Mouse (Mus musculus): Measurements from ENCODE around the gene Smc6. TPM values are rescaled to one million over a fixed set of nuclear protein-coding genes. Genes with fewer than 3 reads are reported as not detected.

Gene Smc6
- polyA plus RNA-seq, 1 experiment from 2014 or later = 114 TPM

GRCm38 (mm10) chr12:11250322-11250721 lies 15.4 kb upstream of the Smc6 start:
- H3K27ac ChIP-seq = no peak overlapping the region
- H3K4me3 ChIP-seq = no peak overlapping the region
- DNase-seq (ENCODE audit: low spot score) = no peak
- H3K9me3 ChIP-seq = no peaks in the 10 kb centered on the region
- H3K36me3 ChIP-seq = peaks cover 40% of the 10 kb centered on the region
- WGBS = 91% methylated on average over 3 of the region's 3 CpGs
- H3K4me1 ChIP-seq = no peaks in the 10 kb centered on the region
- H3K27me3 ChIP-seq (ENCODE audit: insufficient read depth, poor library complexity, severe bottlenecking) = no peaks in the 10 kb centered on the region

- peaks cover 15% of the 10 kb centered on the region; the same call in 1 of the 2 replicates for H3K4me1 ChIP-seq
- no peak for DNase-seq (ENCODE audit: low spot score)
- WGBS = 3% methylated on average over 13 of the region's 13 CpGs
- H3K4me3 ChIP-seq = peak overlapping the region; percentile 87
- peak overlapping the region; percentile 99 for H3K27ac ChIP-seq
- H3K36me3 ChIP-seq = no peaks in the 10 kb centered on the region
- no peaks in the 10 kb centered on the region for H3K9me3 ChIP-seq
- no peaks in the 10 kb centered on the region for H3K27me3 ChIP-seq (ENCODE audit: insufficient read depth, poor library complexity, severe bottlenecking)
These were observed 791 bp upstream of the Smc6 start for GRCm38 (mm10) chr12:11264895-11265294.

- Histone ChIP-seq H3K4me1 (peaks cover 15% of the 10 kb centered on the region; the same call in 1 of the 2 replicates), H3K27ac (peak overlapping the region; percentile 99), H3K9me3 (no peaks in the 10 kb centered on the region), H3K4me3 (peak overlapping the region; percentile 87), H3K36me3 (no peaks in the 10 kb centered on the region), H3K27me3 (ENCODE audit: insufficient read depth, poor library complexity, severe bottlenecking) (no peaks in the 10 kb centered on the region)
- no peak for DNase-seq (ENCODE audit: low spot score)
- under 1% methylated on average over 38 of the region's 51 CpGs for WGBS
These were observed 748 bp downstream of the Smc6 start for GRCm38 (mm10) chr12:11266282-11266985.

GRCm38 (mm10) chr12:11267030-11267429 lies 1.3 kb downstream of the Smc6 start:
- no peaks in the 10 kb centered on the region for H3K9me3 ChIP-seq
- H3K27ac ChIP-seq = peak overlapping the region; percentile 99
- no peaks in the 10 kb centered on the region for H3K27me3 ChIP-seq (ENCODE audit: insufficient read depth, poor library complexity, severe bottlenecking)
- H3K36me3 ChIP-seq = no peaks in the 10 kb centered on the region
- H3K4me1 ChIP-seq = peaks cover 15% of the 10 kb centered on the region; the same call in 1 of the 2 replicates
- peak overlapping the region; percentile 87 for H3K4me3 ChIP-seq
- WGBS = 11% methylated on average over 4 of the region's 4 CpGs
- DNase-seq (ENCODE audit: low spot score) = no peak

GRCm38 (mm10) chr12:11272568-11272967 lies 6.9 kb downstream of the Smc6 start:
- WGBS = 94% methylated on average over 4 of the region's 4 CpGs
- no peak for DNase-seq (ENCODE audit: low spot score)
- Histone ChIP-seq H3K9me3 (no peaks in the 10 kb centered on the region), H3K27me3 (ENCODE audit: insufficient read depth, poor library complexity, severe bottlenecking) (no peaks in the 10 kb centered on the region), H3K4me3 (no peak overlapping the region), H3K36me3 (peaks cover 41% of the 10 kb centered on the region), H3K4me1 (peaks cover 9% of the 10 kb centered on the region; the same call in 1 of the 2 replicates), H3K27ac (no peak overlapping the region)

GRCm38 (mm10) chr12:11273185-11273584 lies 7.5 kb downstream of the Smc6 start:
- H3K9me3 ChIP-seq = no peaks in the 10 kb centered on the region
- H3K4me3 ChIP-seq = no peak overlapping the region
- no peak for DNase-seq (ENCODE audit: low spot score)
- no peak overlapping the region for H3K27ac ChIP-seq
- H3K4me1 ChIP-seq = peaks cover 6% of the 10 kb centered on the region; the same call in 1 of the 2 replicates
- H3K27me3 ChIP-seq (ENCODE audit: insufficient read depth, poor library complexity, severe bottlenecking) = no peaks in the 10 kb centered on the region
- peaks cover 47% of the 10 kb centered on the region for H3K36me3 ChIP-seq
- WGBS = 67% methylated on average over 1 of the region's 1 CpGs

GRCm38 (mm10) chr12:11276632-11277031 lies 10.9 kb downstream of the Smc6 start:
- H3K4me1 ChIP-seq = no peaks in the 10 kb centered on the region
- H3K27me3 ChIP-seq (ENCODE audit: insufficient read depth, poor library complexity, severe bottlenecking) = no peaks in the 10 kb centered on the region
- H3K4me3 ChIP-seq = no peak overlapping the region
- H3K9me3 ChIP-seq = no peaks in the 10 kb centered on the region
- WGBS = 95% methylated on average over 2 of the region's 2 CpGs
- H3K36me3 ChIP-seq = peaks cover 78% of the 10 kb centered on the region
- DNase-seq (ENCODE audit: low spot score) = no peak
- H3K27ac ChIP-seq = no peak overlapping the region

- Histone ChIP-seq H3K27ac (no peak overlapping the region), H3K4me1 (no peaks in the 10 kb centered on the region), H3K4me3 (no peak overlapping the region), H3K9me3 (no peaks in the 10 kb centered on the region), H3K36me3 (peaks cover 82% of the 10 kb centered on the region), H3K27me3 (ENCODE audit: insufficient read depth, poor library complexity, severe bottlenecking) (no peaks in the 10 kb centered on the region)
- WGBS = 94% methylated on average over 6 of the region's 6 CpGs
- DNase-seq (ENCODE audit: low spot score) = no peak
These were observed 11.5 kb downstream of the Smc6 start for GRCm38 (mm10) chr12:11277207-11277606.

GRCm38 (mm10) chr12:11279886-11280285 lies 14.2 kb downstream of the Smc6 start:
- no peaks in the 10 kb centered on the region for H3K4me1 ChIP-seq
- no peak overlapping the region for H3K27ac ChIP-seq
- no peaks in the 10 kb centered on the region for H3K27me3 ChIP-seq (ENCODE audit: insufficient read depth, poor library complexity, severe bottlenecking)
- no peak overlapping the region for H3K4me3 ChIP-seq
- no peaks in the 10 kb centered on the region for H3K9me3 ChIP-seq
- H3K36me3 ChIP-seq = peaks cover 78% of the 10 kb centered on the region
- DNase-seq (ENCODE audit: low spot score) = no peak
- 89% methylated on average over 3 of the region's 3 CpGs for WGBS

- no peak for DNase-seq (ENCODE audit: low spot score)
- no peaks in the 10 kb centered on the region for H3K27me3 ChIP-seq (ENCODE audit: insufficient read depth, poor library complexity, severe bottlenecking)
- H3K4me3 ChIP-seq = no peak overlapping the region
- no peak overlapping the region for H3K27ac ChIP-seq
- H3K4me1 ChIP-seq = no peaks in the 10 kb centered on the region
- no peaks in the 10 kb centered on the region for H3K9me3 ChIP-seq
- 90% methylated on average over 2 of the region's 2 CpGs for WGBS
- peaks cover 88% of the 10 kb centered on the region for H3K36me3 ChIP-seq
These were observed 15.9 kb downstream of the Smc6 start for GRCm38 (mm10) chr12:11281584-11281983.

- Histone ChIP-seq H3K27me3 (ENCODE audit: insufficient read depth, poor library complexity, severe bottlenecking) (no peaks in the 10 kb centered on the region), H3K4me3 (no peak overlapping the region), H3K4me1 (no peaks in the 10 kb centered on the region), H3K27ac (no peak overlapping the region), H3K9me3 (no peaks in the 10 kb centered on the region), H3K36me3 (peaks cover 90% of the 10 kb centered on the region)
- no peak for DNase-seq (ENCODE audit: low spot score)
- WGBS = 79% methylated on average over 2 of the region's 2 CpGs
These were observed 20.7 kb downstream of the Smc6 start for GRCm38 (mm10) chr12:11286382-11286781.

GRCm38 (mm10) chr12:11300858-11301257 lies 35.2 kb downstream of the Smc6 start:
- peaks cover 79% of the 10 kb centered on the region for H3K36me3 ChIP-seq
- H3K4me1 ChIP-seq = no peaks in the 10 kb centered on the region
- no peaks in the 10 kb centered on the region for H3K9me3 ChIP-seq
- H3K27ac ChIP-seq = no peak overlapping the region
- WGBS = 95% methylated on average over 1 of the region's 1 CpGs
- H3K27me3 ChIP-seq (ENCODE audit: insufficient read depth, poor library complexity, severe bottlenecking) = no peaks in the 10 kb centered on the region
- no peak overlapping the region for H3K4me3 ChIP-seq
- DNase-seq (ENCODE audit: low spot score) = no peak

GRCm38 (mm10) chr12:11306753-11307645 lies 41.3 kb downstream of the Smc6 start:
- Histone ChIP-seq H3K36me3 (peaks cover 73% of the 10 kb centered on the region), H3K4me1 (no peaks in the 10 kb centered on the region), H3K9me3 (no peaks in the 10 kb centered on the region), H3K4me3 (no peak overlapping the region), H3K27me3 (ENCODE audit: insufficient read depth, poor library complexity, severe bottlenecking) (no peaks in the 10 kb centered on the region), H3K27ac (no peak overlapping the region)
- WGBS = 90% methylated on average over 8 of the region's 8 CpGs
- DNase-seq (ENCODE audit: low spot score) = no peak
